Mouse (Mus musculus) natural killer cell, adult 2 months (primary cell): ENCODE measurements around the gene Mmp2.
"Not testable (repeated sequence)": the region's sequence is repeated elsewhere in the genome, so short reads cannot be mapped to it uniquely, and the experiment has no call there.

Experiments
- DNase-seq, 2 experiments: peaks; one replicate each; pipeline ENCODE4 v3.0.0; 2022; ENCODE audit warnings: low spot score in 2 of 2

Gene Mmp2

DNA sequence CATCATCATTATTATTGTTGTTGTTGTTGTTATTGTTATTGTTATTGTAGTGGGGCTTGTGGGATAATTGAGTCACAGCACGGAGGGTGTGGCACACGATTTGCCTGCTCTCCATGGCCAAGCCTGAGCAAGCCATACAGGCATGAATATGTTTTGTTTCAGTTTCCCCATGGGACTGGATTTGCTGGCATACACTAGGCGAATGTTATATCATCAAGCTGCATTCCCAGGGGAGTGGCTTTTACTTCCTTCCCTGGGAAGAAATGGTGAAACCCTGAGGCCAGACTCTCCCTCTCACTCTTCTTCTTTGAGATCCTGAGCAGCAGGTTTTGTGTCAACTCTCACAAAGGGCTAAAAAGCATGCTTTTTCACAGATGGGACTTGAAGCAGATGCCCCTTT, 11.5 kb downstream of the Mmp2 start:
- DNase-seq, result no peak

- no peak for DNase-seq
Measured at GRCm38 (mm10) chr8:92839161-92839560, 12.1 kb downstream of the Mmp2 start.

DNA sequence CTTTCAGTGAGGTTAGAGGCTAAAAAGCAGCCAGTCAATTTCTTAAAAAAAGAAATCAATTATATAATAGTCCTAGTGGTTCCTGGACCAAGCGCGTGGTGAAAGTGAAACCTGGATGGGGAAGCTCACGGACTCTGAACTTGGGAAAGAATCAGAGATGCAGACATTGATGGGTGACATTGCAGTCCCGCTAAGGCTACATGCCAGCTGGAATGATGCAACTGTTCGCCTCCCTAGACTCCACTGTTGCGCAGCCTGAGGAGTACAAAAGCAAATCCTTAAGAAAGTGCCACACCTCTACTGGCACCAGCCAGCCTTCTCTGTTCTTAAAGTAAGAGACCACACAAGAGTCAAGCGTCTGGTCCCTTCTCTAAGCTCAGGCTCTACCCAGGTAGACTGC, 12.8 kb downstream of the Mmp2 start:
- DNase-seq, result no peak

- no peak for DNase-seq
Measured at GRCm38 (mm10) chr8:92846684-92847083, 19.6 kb downstream of the Mmp2 start.

- no peak for DNase-seq
Measured at GRCm38 (mm10) chr8:92847299-92847698, 20.2 kb downstream of the Mmp2 start.

DNA sequence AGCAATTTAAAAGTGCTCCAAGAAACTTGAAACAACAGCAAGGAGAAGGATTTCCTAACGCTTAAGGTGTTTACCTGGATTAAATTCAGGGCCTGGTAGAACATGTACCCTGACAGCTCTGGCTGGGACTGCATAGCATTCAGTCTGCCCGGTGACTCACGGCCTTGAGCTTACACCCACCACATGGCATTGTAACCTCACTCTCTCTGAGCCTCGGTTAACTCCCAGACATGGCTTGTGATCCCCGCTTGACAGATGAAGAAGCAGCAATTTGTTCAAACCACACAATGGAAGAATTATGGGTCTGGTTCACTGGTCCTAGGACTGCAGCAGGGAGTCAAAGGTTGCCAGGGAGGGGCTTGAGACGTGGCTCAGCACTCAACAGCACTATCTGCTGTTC, 22.2 kb downstream of the Mmp2 start:
- no peak for DNase-seq

GRCm38 (mm10) chr8:92850239-92850638, 23.1 kb downstream of the Mmp2 start:
- DNase-seq, result no peak

DNA sequence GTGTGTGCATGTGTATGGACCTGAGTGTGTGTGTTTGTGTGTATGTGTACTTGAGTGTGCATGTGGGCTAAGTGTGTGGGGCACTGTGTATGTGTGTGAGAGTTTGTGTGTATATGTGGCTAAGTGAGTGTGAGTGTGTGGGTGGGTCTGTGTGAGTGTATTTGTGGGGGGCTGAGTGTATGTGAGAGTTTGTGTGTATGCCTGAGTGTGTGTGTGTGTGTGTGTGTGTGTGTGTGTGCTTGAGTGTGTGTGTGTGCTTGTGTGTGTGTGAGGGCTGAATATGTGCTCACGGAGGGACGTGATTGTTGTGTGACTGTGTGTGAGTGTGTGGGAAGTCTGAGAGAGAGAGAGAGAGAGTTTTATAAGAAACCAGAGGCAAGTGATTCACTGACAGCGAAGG, 24.3 kb downstream of the Mmp2 start:
- DNase-seq, result no peak

- DNase-seq, result no peak
Measured at GRCm38 (mm10) chr8:92853188-92853983, 26.3 kb downstream of the Mmp2 start.

DNA sequence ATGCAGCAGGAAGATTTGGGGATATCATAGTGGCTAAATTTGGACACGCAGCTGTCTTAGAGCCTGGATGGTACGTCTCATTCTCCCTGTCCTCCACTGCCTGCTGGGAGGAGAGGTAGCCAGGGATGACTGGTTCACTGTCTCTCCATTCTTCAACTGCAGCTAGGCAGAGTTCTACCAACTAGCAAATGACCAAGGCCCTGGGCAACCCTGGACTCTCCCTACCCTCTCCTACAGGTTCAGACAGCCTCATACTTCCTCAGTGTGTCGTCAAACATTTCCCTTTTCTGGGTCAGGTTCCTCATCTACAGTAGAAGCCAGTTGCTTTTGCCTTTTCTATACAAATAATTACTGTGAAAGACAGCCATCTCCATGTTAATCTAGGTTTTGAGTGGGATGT, 27.6 kb downstream of the Mmp2 start:
- no peak for DNase-seq

- peak; percentile 39 to 44 for DNase-seq
Measured at GRCm38 (mm10) chr8:92855171-92855894, 28.2 kb downstream of the Mmp2 start, which contains the start of gene Lpcat2. Gene Lpcat2 (plus strand): TSS chr8:92855339.

- DNase-seq, result no peak
Measured at GRCm38 (mm10) chr8:92856273-92856986, 29.3 kb downstream of the Mmp2 start.

GRCm38 (mm10) chr8:92858475-92859182, 31.5 kb downstream of the Mmp2 start:
- DNase-seq, result no peak

GRCm38 (mm10) chr8:92861977-92862376, 34.9 kb downstream of the Mmp2 start:
- DNase-seq, result no peak

DNA sequence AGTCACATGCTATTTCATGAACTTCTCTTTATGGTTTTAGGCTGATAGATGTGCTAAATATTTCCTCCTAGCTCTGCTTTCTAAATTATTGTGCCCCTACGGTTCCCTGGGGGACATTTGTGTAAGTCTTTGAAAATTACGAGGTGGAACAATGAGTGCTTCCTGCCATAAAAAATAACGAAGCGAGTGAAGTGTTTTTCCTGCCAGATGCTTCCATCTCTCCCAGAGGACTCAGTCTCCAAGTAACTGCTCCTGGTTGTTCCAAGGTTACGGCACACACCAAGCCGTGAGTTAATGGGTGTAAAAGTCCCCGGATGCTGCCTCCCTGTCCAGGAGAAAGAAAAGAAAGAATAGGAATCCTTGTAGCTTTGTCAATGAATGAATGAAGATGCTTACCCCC, 43.2 kb downstream of the Mmp2 start:
- no peak for DNase-seq

GRCm38 (mm10) chr8:92872063-92872759, 45.1 kb downstream of the Mmp2 start:
- no peak for DNase-seq

GRCm38 (mm10) chr8:92875795-92876194, 48.7 kb downstream of the Mmp2 start:
- DNase-seq, result no peak

DNA sequence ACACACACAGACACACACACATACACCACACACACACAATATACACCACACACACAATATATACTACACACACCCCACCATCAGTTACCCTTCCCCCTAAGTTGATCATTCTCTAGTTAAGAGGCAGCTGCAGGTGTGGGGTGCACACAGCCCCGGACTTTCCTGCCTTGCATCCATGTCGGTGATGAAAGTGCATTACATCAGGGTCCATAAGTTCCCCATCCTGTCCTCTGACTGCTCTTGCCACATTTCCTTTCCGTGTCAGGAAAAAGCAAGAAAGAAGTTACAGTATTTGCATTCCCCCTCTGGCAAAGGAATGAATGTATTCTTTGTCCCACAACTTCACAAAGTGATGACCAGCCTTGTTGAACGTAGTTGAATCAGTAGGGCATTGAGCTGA, 54.2 kb downstream of the Mmp2 start:
- DNase-seq, result no peak

GRCm38 (mm10) chr8:92883771-92884170, 56.7 kb downstream of the Mmp2 start:
- no peak for DNase-seq

DNA sequence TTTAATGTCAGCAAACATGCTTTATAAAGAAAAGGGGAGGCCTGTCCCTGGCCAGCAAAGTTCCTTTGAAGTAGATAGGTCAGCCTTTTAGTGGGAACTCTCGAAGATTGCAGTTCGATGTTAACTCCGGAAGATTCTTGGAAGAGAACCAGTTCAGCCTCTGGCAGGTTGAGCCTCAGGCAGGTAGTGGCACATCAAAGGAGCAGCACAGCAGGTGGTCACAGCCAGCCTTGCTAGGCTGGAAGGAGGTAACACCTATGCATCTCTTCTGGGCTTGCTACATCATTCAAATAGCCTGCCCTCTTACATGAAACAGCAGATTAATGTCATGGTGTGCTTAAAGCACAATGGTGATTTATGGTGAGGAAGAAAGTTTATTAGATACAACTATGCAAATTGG, 65.1 kb downstream of the Mmp2 start:
- not testable (repeated sequence) for DNase-seq

- no peak for DNase-seq
Measured at GRCm38 (mm10) chr8:92893870-92894269, 66.8 kb downstream of the Mmp2 start.
